Mouse (Mus musculus): ENCODE results near the gene Bin2. TPM values are rescaled to one million over a fixed set of nuclear protein-coding genes. Genes with fewer than 3 reads are reported as not detected.

Gene Bin2
- polyA plus RNA-seq, 1 experiment = 101 TPM

GRCm38 (mm10) chr15:100619200-100619599 is 50.2 kb downstream of the Bin2 start:
- Histone ChIP-seq H3K27me3 (ENCODE audit: control insufficient read depth, insufficient read depth, low read length) (no peaks in the 10 kb centered on the region), H3K4me1 (ENCODE audit: control insufficient read depth, insufficient read depth, insufficient read length) (peaks cover 13% of the 10 kb centered on the region), H3K27ac (ENCODE audit: insufficient read depth, low read length) (no peak overlapping the region), H3K36me3 (ENCODE audit: control insufficient read depth, insufficient read depth, low read length) (peaks cover 26% of the 10 kb centered on the region), H3K4me3 (ENCODE audit: extremely low read depth, insufficient read depth, insufficient read length) (no peak overlapping the region)
- DNase-seq (ENCODE audit: low read depth in 1 of 2, low spot score in 2 of 2) = no peak
- TF ChIP-seq CTCF (IDR thresholded peaks at IDR 0.05; ENCODE audit: extremely low read depth, insufficient read depth, insufficient read length, insufficient replicate concordance) = no peak
- TF ChIP-seq POLR2A (IDR thresholded peaks at IDR 0.05; ENCODE audit: low read depth, low read length) = no peak
- WGBS = 56% methylated on average over 7 of the region's 7 CpGs

- Histone ChIP-seq H3K4me3 (ENCODE audit: extremely low read depth, insufficient read depth, insufficient read length) (peak overlapping the region; percentile 91), H3K27ac (ENCODE audit: insufficient read depth, low read length) (peak overlapping the region; percentile 91), H3K36me3 (ENCODE audit: control insufficient read depth, insufficient read depth, low read length) (peaks cover 26% of the 10 kb centered on the region), H3K27me3 (ENCODE audit: control insufficient read depth, insufficient read depth, low read length) (no peaks in the 10 kb centered on the region), H3K4me1 (ENCODE audit: control insufficient read depth, insufficient read depth, insufficient read length) (peaks cover 5% of the 10 kb centered on the region)
- DNase-seq (ENCODE audit: low read depth in 1 of 2, low spot score in 2 of 2) = peak in 1 of 2 experiments; percentile 18
- TF ChIP-seq POLR2A (IDR thresholded peaks at IDR 0.05; ENCODE audit: low read depth, low read length) (no peak), CTCF (IDR thresholded peaks at IDR 0.05; ENCODE audit: extremely low read depth, insufficient read depth, insufficient read length, insufficient replicate concordance) (no peak)
- 1% methylated on average over 19 of the region's 19 CpGs for WGBS
Measured at GRCm38 (mm10) chr15:100616221-100616620, 53.1 kb downstream of the Bin2 start.

- H3K27ac ChIP-seq (ENCODE audit: insufficient read depth, low read length) = peak overlapping the region; percentile 91
- 1% methylated on average over 40 of the region's 43 CpGs for WGBS
- H3K4me3 ChIP-seq (ENCODE audit: extremely low read depth, insufficient read depth, insufficient read length) = peak overlapping the region; percentile 91
- peak; percentile 79 to 82 for DNase-seq (ENCODE audit: low read depth in 1 of 2, low spot score in 2 of 2)
- H3K4me1 ChIP-seq (ENCODE audit: control insufficient read depth, insufficient read depth, insufficient read length) = peaks cover 5% of the 10 kb centered on the region
- no peaks in the 10 kb centered on the region for H3K27me3 ChIP-seq (ENCODE audit: control insufficient read depth, insufficient read depth, low read length)
- TF ChIP-seq POLR2A (IDR thresholded peaks at IDR 0.05; ENCODE audit: low read depth, low read length) = no peak
- no peak for TF ChIP-seq CTCF (IDR thresholded peaks at IDR 0.05; ENCODE audit: extremely low read depth, insufficient read depth, insufficient read length, insufficient replicate concordance)
- H3K36me3 ChIP-seq (ENCODE audit: control insufficient read depth, insufficient read depth, low read length) = peaks cover 24% of the 10 kb centered on the region
Measured at GRCm38 (mm10) chr15:100615825-100616220, 53.5 kb downstream of the Bin2 start.

GRCm38 (mm10) chr15:100614996-100615824 is 54.1 kb downstream of the Bin2 start, which contains the start of gene Dazap2:
TSS of gene Dazap2 (plus strand) at chr15:100615349.
- peaks cover 5% of the 10 kb centered on the region for H3K4me1 ChIP-seq (ENCODE audit: control insufficient read depth, insufficient read depth, insufficient read length)
- 2% methylated on average over 84 of the region's 99 CpGs for WGBS

DNA sequence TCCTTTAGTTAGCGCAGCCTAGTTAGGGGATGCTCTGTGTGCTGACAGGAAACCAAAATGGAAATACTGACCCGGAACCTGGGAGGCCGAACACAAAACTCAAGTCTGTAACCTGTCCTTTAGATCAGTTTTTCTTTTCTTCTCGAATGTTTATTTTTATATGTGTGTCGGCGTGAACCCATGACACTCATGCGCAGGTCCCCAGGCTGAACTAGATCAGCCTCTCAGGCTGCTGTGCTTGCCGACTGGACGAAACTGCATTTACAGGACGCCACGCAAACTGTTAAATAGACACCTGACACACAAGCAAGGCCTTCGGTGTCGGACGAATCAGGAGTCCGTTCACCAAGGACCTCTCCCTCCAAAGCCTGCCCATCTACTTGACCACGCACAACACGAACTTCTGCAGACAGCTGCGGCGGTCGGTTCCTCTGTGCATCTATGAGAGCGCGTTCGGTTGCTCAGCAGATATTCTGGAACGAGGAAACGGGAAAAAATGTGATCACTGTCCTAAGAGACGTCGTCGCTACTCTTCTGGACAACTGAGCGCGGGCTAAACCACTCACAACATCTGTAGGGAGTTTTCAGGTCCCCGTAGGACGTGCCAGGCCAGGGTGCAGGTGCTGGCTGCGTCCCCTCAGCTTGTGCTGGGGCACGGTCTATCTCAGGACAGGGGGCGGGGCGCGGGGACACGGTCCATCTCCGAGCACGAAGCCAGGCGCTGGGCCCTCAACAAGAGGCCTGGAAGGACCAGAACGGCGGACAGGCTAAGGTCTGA is 54.9 kb downstream of the Bin2 start:
- H3K27me3 ChIP-seq (ENCODE audit: control insufficient read depth, insufficient read depth, low read length) = no peaks in the 10 kb centered on the region
- H3K27ac ChIP-seq (ENCODE audit: insufficient read depth, low read length) = peak overlapping the region; percentile 90
- H3K4me1 ChIP-seq (ENCODE audit: control insufficient read depth, insufficient read depth, insufficient read length) = peaks cover 5% of the 10 kb centered on the region
- DNase-seq (ENCODE audit: low read depth in 1 of 2, low spot score in 2 of 2) = no peak
- H3K4me3 ChIP-seq (ENCODE audit: extremely low read depth, insufficient read depth, insufficient read length) = peak overlapping the region; percentile 66
- 16% methylated on average over 43 of the region's 43 CpGs for WGBS
- no peak for TF ChIP-seq CTCF (IDR thresholded peaks at IDR 0.05; ENCODE audit: extremely low read depth, insufficient read depth, insufficient read length, insufficient replicate concordance)
- TF ChIP-seq POLR2A (IDR thresholded peaks at IDR 0.05; ENCODE audit: low read depth, low read length) = no peak
- H3K36me3 ChIP-seq (ENCODE audit: control insufficient read depth, insufficient read depth, low read length) = peaks cover 16% of the 10 kb centered on the region

More at GRCm38 (mm10) chr15:100614996-100615824, 54.1 kb downstream of the Bin2 start, which contains the start of gene Dazap2:
- H3K27ac ChIP-seq (ENCODE audit: insufficient read depth, low read length) = peak within 1 kb of the TSS; percentile 91
- peaks cover 21% of the 10 kb centered on the region for H3K36me3 ChIP-seq (ENCODE audit: control insufficient read depth, insufficient read depth, low read length)
- DNase-seq (ENCODE audit: low read depth in 1 of 2, low spot score in 2 of 2) = peak; percentile 98
- H3K4me3 ChIP-seq (ENCODE audit: extremely low read depth, insufficient read depth, insufficient read length) = peak within 1 kb of the TSS; percentile 91
- H3K27me3 ChIP-seq (ENCODE audit: control insufficient read depth, insufficient read depth, low read length) = no peaks in the 10 kb centered on the region
- TF ChIP-seq CTCF (IDR thresholded peaks at IDR 0.05; ENCODE audit: extremely low read depth, insufficient read depth, insufficient read length, insufficient replicate concordance) (no peak; the same call in 1 of the 2 replicates), POLR2A (IDR thresholded peaks at IDR 0.05; ENCODE audit: low read depth, low read length) (peak; percentile 97)

DNA sequence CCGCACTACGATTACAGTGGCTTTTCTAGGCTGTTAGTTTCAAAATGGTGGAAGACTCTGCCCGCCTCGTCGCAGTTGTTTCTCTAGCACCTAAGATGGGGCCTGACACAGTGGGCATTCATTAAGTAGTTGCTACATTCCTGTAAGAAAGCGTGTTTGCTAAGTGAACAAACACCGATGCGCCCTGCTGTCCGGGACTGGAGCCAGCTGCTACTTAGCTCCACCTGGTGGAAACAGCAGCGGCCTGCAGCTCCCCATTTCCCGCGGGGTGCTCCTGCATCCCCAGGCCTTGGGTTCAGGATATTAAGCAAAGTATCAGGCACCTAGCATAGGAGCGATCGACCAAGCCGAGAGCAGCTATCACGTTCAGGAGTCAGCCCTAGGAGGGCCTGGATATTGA is 55.8 kb downstream of the Bin2 start:
- WGBS = 9% methylated on average over 16 of the region's 16 CpGs
- H3K4me1 ChIP-seq (ENCODE audit: control insufficient read depth, insufficient read depth, insufficient read length) = peaks cover 5% of the 10 kb centered on the region
- TF ChIP-seq CTCF (IDR thresholded peaks at IDR 0.05; ENCODE audit: extremely low read depth, insufficient read depth, insufficient read length, insufficient replicate concordance) (peak; percentile 85), POLR2A (IDR thresholded peaks at IDR 0.05; ENCODE audit: low read depth, low read length) (no peak)
- H3K36me3 ChIP-seq (ENCODE audit: control insufficient read depth, insufficient read depth, low read length) = peaks cover 10% of the 10 kb centered on the region
- DNase-seq (ENCODE audit: low read depth in 1 of 2, low spot score in 2 of 2) = peak in 1 of 2 experiments; percentile 59
- H3K4me3 ChIP-seq (ENCODE audit: extremely low read depth, insufficient read depth, insufficient read length) = no peak overlapping the region
- no peak overlapping the region for H3K27ac ChIP-seq (ENCODE audit: insufficient read depth, low read length)
- no peaks in the 10 kb centered on the region for H3K27me3 ChIP-seq (ENCODE audit: control insufficient read depth, insufficient read depth, low read length)
